8 mouse cellular contexts compared by ENCODE assay signal in genomic region chr5:65724311-65725054, GRCm38 (mm10). TPM values are rescaled to one million over a fixed set of nuclear protein-coding genes. Genes with fewer than 3 reads are reported as not detected.
A peak's percentile ranks its signal among the peaks of the same experiment; 100 is the strongest.
DNase-seq lines count a peak whose midpoint lies in the region; ATAC-seq and TF ChIP-seq lines count a peak whose summit lies in the region.

No protein-coding gene starts in this region.

- H3K4me2 ChIP-seq in heart, embryonic 12.5 days = peak overlapping the region; percentile 82
- peak overlapping the region; percentile 69 for H3K4me2 ChIP-seq in kidney, embryonic 16.5 days (replicated peaks; ENCODE audit: low read depth, low read length)

- peak; percentile 18; the same call in 1 of the 2 replicates for TF ChIP-seq CTCF in liver, adult 2 months (IDR thresholded peaks at IDR 0.05; ENCODE audit: low read depth, low read length)

- peak overlapping the region; percentile 63 for H3K9ac ChIP-seq in heart, embryonic 12.5 days
- H3K9ac ChIP-seq in kidney, embryonic 16.5 days (replicated peaks; ENCODE audit: low read length) = peak overlapping the region; percentile 61
- peak overlapping the region; percentile 58 for H3K9ac ChIP-seq in liver, adult 2 months (ENCODE audit: low read depth, low read length)

- peak overlapping the region; percentile 93 for H3K27ac ChIP-seq in heart, embryonic 12.5 days (ENCODE audit: poor library complexity, severe bottlenecking)
- H3K27ac ChIP-seq in kidney, embryonic 16.5 days (ENCODE audit: low read length) = peak overlapping the region; percentile 95
- H3K27ac ChIP-seq in liver, adult 2 months (replicated peaks; ENCODE audit: insufficient read depth, low read depth, low read length) = peak overlapping the region; percentile 75

- H3K79me2 ChIP-seq in liver, adult 2 months (ENCODE audit: control insufficient read depth, insufficient read depth, low read length) = no peaks in the 10 kb centered on the region

- peak; percentile 85 for DNase-seq in CD4-positive, CD25-positive, alpha-beta regulatory T cell, adult 2 months (ENCODE audit: low read depth, low spot score)
- peak; percentile 40 for DNase-seq in brain, embryonic 18.5 days (ENCODE audit: low read depth, low spot score)
- peak; percentile 78 for DNase-seq in liver, adult 2 months (ENCODE audit: extremely low read depth, low read depth, low spot score)
- peak; percentile 69 to 77 for DNase-seq in spleen, postnatal 4 days (ENCODE audit: low spot score in 2 of 2)

- H3K27me3 ChIP-seq in heart, embryonic 12.5 days (replicated peaks) = no peaks in the 10 kb centered on the region
- H3K27me3 ChIP-seq in kidney, embryonic 16.5 days (ENCODE audit: insufficient read depth, low read length) = no peaks in the 10 kb centered on the region
- no peaks in the 10 kb centered on the region for H3K27me3 ChIP-seq in liver, adult 2 months (ENCODE audit: control insufficient read depth, insufficient read depth, low read length)

- H3K9me3 ChIP-seq in heart, embryonic 12.5 days (replicated peaks) = no peaks in the 10 kb centered on the region
- H3K9me3 ChIP-seq in kidney, embryonic 16.5 days (ENCODE audit: low read length) = no peaks in the 10 kb centered on the region

- WGBS in heart, embryonic 12.5 days = 1% methylated on average over 23 of the region's 23 CpGs
- WGBS in kidney, embryonic 16.5 days = under 1% methylated on average over 22 of the region's 23 CpGs
- 1% methylated on average over 23 of the region's 23 CpGs for WGBS in liver, adult 2 months

- ATAC-seq in erythroid progenitor cell, adult 5-6 weeks (replicated peaks; ENCODE audit: low FRiP score, poor library complexity, severe bottlenecking) = peak; percentile 83
- peak; percentile 83 for ATAC-seq in heart, embryonic 12.5 days (ENCODE audit: insufficient number of reproducible peaks, low FRiP score)
- ATAC-seq in kidney, embryonic 16.5 days (ENCODE audit: low FRiP score, low TSS enrichment) = peak; percentile 92
- ATAC-seq in monocyte, adult 5-6 weeks (replicated peaks; ENCODE audit: insufficient number of reproducible peaks, low FRiP score, low TSS enrichment, poor library complexity, severe bottlenecking) = peak; percentile 88

- TF ChIP-seq POLR2A in liver, adult 2 months (IDR thresholded peaks at IDR 0.05; ENCODE audit: extremely low read depth, insufficient read depth, low read length) = no peak

- peaks cover 10% of the 10 kb centered on the region for H3K4me1 ChIP-seq in heart, embryonic 12.5 days (replicated peaks)
- peaks cover 8% of the 10 kb centered on the region; the same call in 1 of the 2 replicates for H3K4me1 ChIP-seq in kidney, embryonic 16.5 days (ENCODE audit: insufficient read depth, low read length)
- H3K4me1 ChIP-seq in liver, adult 2 months (ENCODE audit: control insufficient read depth, insufficient read depth, low read length) = peaks cover 2% of the 10 kb centered on the region; the same call in 1 of the 2 replicates

- peak overlapping the region; percentile 50 for H3K4me3 ChIP-seq in heart, embryonic 12.5 days
- H3K4me3 ChIP-seq in kidney, embryonic 16.5 days (ENCODE audit: low read length) = peak overlapping the region; percentile 43
- H3K4me3 ChIP-seq in liver, adult 2 months (ENCODE audit: insufficient read depth, low read depth, low read length) = peak overlapping the region; percentile 50

- H3K36me3 ChIP-seq in heart, embryonic 12.5 days = no peaks in the 10 kb centered on the region
- H3K36me3 ChIP-seq in kidney, embryonic 16.5 days (ENCODE audit: insufficient read depth, low read length) = no peaks in the 10 kb centered on the region
- H3K36me3 ChIP-seq in liver, adult 2 months (ENCODE audit: control insufficient read depth, insufficient read depth, low read length) = no peaks in the 10 kb centered on the region

RNA-seq across cellular contexts. Expression of gene Pds5a, which starts 26.4 kb away (rescaled TPM):
- total RNA-seq in erythroid progenitor cell, adult 5-6 weeks (2015; ENCODE audit: low replicate concordance) = 216 and 231 TPM in 2 replicates
- total RNA-seq in erythroid progenitor cell, adult 5-6 weeks (2017; ENCODE audit: low replicate concordance) = 270 and 327 TPM in 2 replicates
- 61.7 and 63.8 TPM in 2 replicates for polyA plus RNA-seq in heart, embryonic 12.5 days (2016; fragmentation: Nextera tagmentation; extraction: Ambion mirVana)
- polyA plus RNA-seq in kidney, embryonic 16.5 days (2015; fragmentation: Nextera tagmentation; extraction: Ambion mirVana) = 56.2 and 60.6 TPM in 2 replicates
- 64.4 and 69.5 TPM in 2 replicates for total RNA-seq in liver, adult 2 months (2014; rRNA removed)
- 6.7 and 8.2 TPM in 2 replicates for polyA plus RNA-seq in liver, adult 2 months (2012; rRNA removed)
- 172 to 257 TPM (median 179 TPM) in 3 replicates for total RNA-seq in monocyte, adult 5-6 weeks (2017)

RNA-seq across cellular contexts. Expression of gene N4bp2, which starts 38.8 kb away (rescaled TPM):
- total RNA-seq in erythroid progenitor cell, adult 5-6 weeks (2015; ENCODE audit: low replicate concordance) = 53.7 and 59.1 TPM in 2 replicates
- 32.6 and 50.2 TPM in 2 replicates for total RNA-seq in erythroid progenitor cell, adult 5-6 weeks (2017; ENCODE audit: low replicate concordance)
- 31.9 and 32.9 TPM in 2 replicates for polyA plus RNA-seq in heart, embryonic 12.5 days (2016; fragmentation: Nextera tagmentation; extraction: Ambion mirVana)
- 18.8 and 24.3 TPM in 2 replicates for polyA plus RNA-seq in kidney, embryonic 16.5 days (2015; fragmentation: Nextera tagmentation; extraction: Ambion mirVana)
- 21.7 and 23.8 TPM in 2 replicates for total RNA-seq in liver, adult 2 months (2014; rRNA removed)
- 4.1 and 4.6 TPM in 2 replicates for polyA plus RNA-seq in liver, adult 2 months (2012; rRNA removed)
- total RNA-seq in monocyte, adult 5-6 weeks (2017) = 28.2 to 33.1 TPM (median 28.9 TPM) in 3 replicates

Comparison
In these comparisons a context has a peak if more than half of its experiments do, and no peak if none do; other contexts are left out.
1. Peak in every context shown above with its lines: DNase-seq, ATAC-seq, H3K4me3 ChIP-seq and H3K27ac ChIP-seq.